Mouse (Mus musculus) MEL (cell line): ENCODE results near the gene Smarca2. TPM values are rescaled to one million over a fixed set of nuclear protein-coding genes. Genes with fewer than 3 reads are reported as not detected.

Experiments
- DNase-seq: peaks from one replicate; pipeline ENCODE4 v3.0.0; 2011; ENCODE audit warnings: low read depth, low spot score
- H3K27ac ChIP-seq: 2 replicates; pipeline ENCODE4 v1.5.1; 2012; ENCODE audit warnings: low read depth, mild to moderate bottlenecking, control low read depth, low read length, moderate library complexity; ENCODE audit not compliant: control insufficient read depth
- H3K27me3 ChIP-seq, 2 experiments: fragments of 150-350 bp in 1 of 2; sonication (generic) in 1 of 2; 2 replicates each; pipeline ENCODE4 v1.6.1; 2012; ENCODE audit warnings: low read length in 2 of 2, mild to moderate bottlenecking in 2 of 2, improper control_type of control experiment in 1 of 2, moderate library complexity in 1 of 2; ENCODE audit not compliant: insufficient read depth in 2 of 2, control insufficient read depth in 1 of 2
- H3K36me3 ChIP-seq, 2 experiments: 2 replicates each; pipeline ENCODE4 v1.6.1; 2012 to 2014; ENCODE audit warnings: low read length in 2 of 2, improper control_type of control experiment in 1 of 2, inconsistent platforms in 1 of 2, mild to moderate bottlenecking in 1 of 2; ENCODE audit not compliant: insufficient read depth in 2 of 2, control insufficient read depth in 1 of 2
- H3K4me1 ChIP-seq, 2 experiments: fragments of 150-350 bp in 1 of 2; sonication (generic) in 1 of 2; 2 replicates each; pipeline ENCODE4 v1.6.1; 2012; ENCODE audit warnings: low read length in 2 of 2, improper control_type of control experiment in 1 of 2, mild to moderate bottlenecking in 1 of 2; ENCODE audit not compliant: insufficient read depth in 2 of 2, control insufficient read depth in 1 of 2
- H3K4me3 ChIP-seq, 2 experiments: fragments of 150-350 bp in 1 of 2; sonication (generic) in 1 of 2; 2 replicates each; pipeline ENCODE4 v1.5.1; 2012; ENCODE audit warnings: low read depth in 2 of 2, low read length in 2 of 2, mild to moderate bottlenecking in 2 of 2, moderate library complexity in 2 of 2, control low read depth in 1 of 2, improper control_type of control experiment in 1 of 2; ENCODE audit not compliant: control insufficient read depth in 1 of 2, insufficient read depth in 1 of 2
- H3K79me2 ChIP-seq: 2 replicates; pipeline ENCODE4 v1.6.1; 2012; ENCODE audit warnings: mild to moderate bottlenecking, low read length, moderate library complexity; ENCODE audit not compliant: control insufficient read depth, poor library complexity, insufficient read depth
- H3K9ac ChIP-seq: 2 replicates; pipeline ENCODE4 v1.6.1; 2012; ENCODE audit warnings: low read depth, mild to moderate bottlenecking, control low read depth, low read length, moderate library complexity; ENCODE audit not compliant: control insufficient read depth, poor library complexity, severe bottlenecking
- H3K9me3 ChIP-seq: fragments of 150-350 bp; sonication (generic); replicated peaks from 2 replicates; pipeline ENCODE4 v1.6.1; 2012; ENCODE audit warnings: mild to moderate bottlenecking, low read length, improper control_type of control experiment, moderate library complexity; ENCODE audit not compliant: insufficient read depth
- BHLHE40 ChIP-seq: IDR thresholded peaks from 2 replicates; pipeline ENCODE4 v1.6.1; 2012; ENCODE audit warnings: low read depth, mild to moderate bottlenecking, inconsistent platforms, low read length, improper control_type of control experiment, borderline replicate concordance
- CHD1 ChIP-seq: IDR thresholded peaks from 2 replicates; pipeline ENCODE4 v1.6.1; 2012; ENCODE audit warnings: low read depth, mild to moderate bottlenecking, inconsistent platforms, low read length, improper control_type of control experiment
- CTCF ChIP-seq, 3 experiments: IDR thresholded peaks in 2 of 3; conservative IDR thresholded peaks in 1 of 3; 2 replicates each; pipeline ENCODE4 v1.5.1; 2011 to 2012; ENCODE audit warnings: low read length in 3 of 3, low read depth in 2 of 3, mild to moderate bottlenecking in 2 of 3, improper control_type of control experiment in 1 of 3, inconsistent platforms in 1 of 3, mixed read lengths in 1 of 3, moderate library complexity in 1 of 3; ENCODE audit not compliant: control insufficient read depth in 1 of 3, insufficient read depth in 1 of 3, poor library complexity in 1 of 3, severe bottlenecking in 1 of 3
- ELF1 ChIP-seq: IDR thresholded peaks from 2 replicates; pipeline ENCODE4 v1.6.1; 2014; ENCODE audit warnings: low read depth, mild to moderate bottlenecking, inconsistent platforms, low read length, improper control_type of control experiment, moderate library complexity
- EP300 ChIP-seq, 2 experiments: IDR thresholded peaks; 2 replicates each; pipeline ENCODE4 v1.6.1; 2011; ENCODE audit warnings: improper control_type of control experiment in 2 of 2, low read length in 2 of 2, low read depth in 1 of 2, mild to moderate bottlenecking in 1 of 2
- ETS1 ChIP-seq: IDR thresholded peaks from 2 replicates; pipeline ENCODE4 v1.6.1; 2012; ENCODE audit warnings: low read depth, mild to moderate bottlenecking, inconsistent platforms, low read length, improper control_type of control experiment, moderate library complexity
- GABPA ChIP-seq: IDR thresholded peaks from 2 replicates; pipeline ENCODE4 v1.6.1; 2012; ENCODE audit warnings: low read depth, mild to moderate bottlenecking, inconsistent platforms, low read length, improper control_type of control experiment, moderate library complexity
- GATA1 ChIP-seq: IDR thresholded peaks from 2 replicates; pipeline ENCODE4 v1.6.1; 2011; ENCODE audit warnings: low read depth, low read length, improper control_type of control experiment
- KAT2A ChIP-seq: conservative IDR thresholded peaks from 2 replicates; pipeline ENCODE4 v1.6.1; 2012; ENCODE audit warnings: low read depth, low read length, improper control_type of control experiment, inconsistent platforms
- MAX ChIP-seq: IDR thresholded peaks from 2 replicates; pipeline ENCODE4 v1.6.1; 2011; ENCODE audit warnings: low read length, improper control_type of control experiment
- MEF2A ChIP-seq: IDR thresholded peaks from 2 replicates; pipeline ENCODE4 v1.6.1; 2014; ENCODE audit warnings: low read depth, mild to moderate bottlenecking, inconsistent platforms, low read length, improper control_type of control experiment; ENCODE audit not compliant: poor library complexity, insufficient replicate concordance, severe bottlenecking; ENCODE audit errors: extremely low read depth
- MXI1 ChIP-seq: IDR thresholded peaks from 2 replicates; pipeline ENCODE4 v1.6.1; 2011; ENCODE audit warnings: mild to moderate bottlenecking, low read depth, low read length, improper control_type of control experiment
- MYC ChIP-seq: IDR thresholded peaks from 2 replicates; pipeline ENCODE4 v1.6.1; 2011; ENCODE audit warnings: low read depth, mild to moderate bottlenecking, low read length, improper control_type of control experiment, moderate library complexity
- NELFE ChIP-seq: IDR thresholded peaks from 2 replicates; pipeline ENCODE4 v1.6.1; 2011; ENCODE audit warnings: low read depth, low read length, improper control_type of control experiment
- NRF1 ChIP-seq: IDR thresholded peaks from 2 replicates; pipeline ENCODE4 v1.6.1; 2014; ENCODE audit warnings: low read depth, mild to moderate bottlenecking, inconsistent platforms, low read length, improper control_type of control experiment, moderate library complexity; ENCODE audit not compliant: poor library complexity, insufficient read depth, severe bottlenecking
- POLR2AphosphoS2 ChIP-seq: IDR thresholded peaks from 2 replicates; pipeline ENCODE4 v1.6.1; 2011; ENCODE audit warnings: low read length, improper control_type of control experiment
- POLR2AphosphoS5 ChIP-seq: IDR thresholded peaks from 2 replicates; pipeline ENCODE4 v1.6.1; 2012; ENCODE audit warnings: low read depth, borderline replicate concordance, mild to moderate bottlenecking, inconsistent platforms, low read length, moderate library complexity, mixed read lengths
- RAD21 ChIP-seq: IDR thresholded peaks from 2 replicates; pipeline ENCODE4 v1.6.1; 2011; ENCODE audit warnings: mild to moderate bottlenecking, low read depth, low read length, improper control_type of control experiment
- RCOR1 ChIP-seq: IDR thresholded peaks from 2 replicates; pipeline ENCODE4 v1.6.1; 2012; ENCODE audit warnings: low read depth, mild to moderate bottlenecking, inconsistent platforms, low read length, improper control_type of control experiment
- SIN3A ChIP-seq: IDR thresholded peaks from 2 replicates; pipeline ENCODE4 v1.6.1; 2012; ENCODE audit warnings: low read length, improper control_type of control experiment, inconsistent platforms
- SMC3 ChIP-seq: IDR thresholded peaks from 2 replicates; pipeline ENCODE4 v1.6.1; 2011; ENCODE audit warnings: low read depth, low read length, improper control_type of control experiment
- TAL1 ChIP-seq: IDR thresholded peaks from 2 replicates; pipeline ENCODE4 v1.6.1; 2012; ENCODE audit warnings: mild to moderate bottlenecking, inconsistent platforms, low read length, moderate library complexity, mixed read lengths
- TBP ChIP-seq: IDR thresholded peaks from 2 replicates; pipeline ENCODE4 v1.8.0; 2011; ENCODE audit warnings: low read depth, low read length, improper control_type of control experiment
- UBTF ChIP-seq: IDR thresholded peaks from 2 replicates; pipeline ENCODE4 v1.6.1; 2012; ENCODE audit warnings: low read depth, mild to moderate bottlenecking, inconsistent platforms, low read length, improper control_type of control experiment, moderate library complexity, borderline replicate concordance; ENCODE audit not compliant: insufficient read depth
- USF2 ChIP-seq, 2 experiments: IDR thresholded peaks; 2 replicates each; pipeline ENCODE4 v1.6.1; 2011 to 2012; ENCODE audit warnings: improper control_type of control experiment in 2 of 2, low read length in 2 of 2, borderline replicate concordance in 1 of 2, inconsistent platforms in 1 of 2, low read depth in 1 of 2, mild to moderate bottlenecking in 1 of 2; ENCODE audit not compliant: insufficient read depth in 1 of 2
- ZC3H11A ChIP-seq: IDR thresholded peaks from 2 replicates; pipeline ENCODE4 v1.6.1; 2012; ENCODE audit warnings: low read depth, mild to moderate bottlenecking, inconsistent platforms, low read length, improper control_type of control experiment
- ZNF384 ChIP-seq: IDR thresholded peaks from 2 replicates; pipeline ENCODE4 v1.6.1; 2012; ENCODE audit warnings: low read depth, mild to moderate bottlenecking, inconsistent platforms, low read length, improper control_type of control experiment
- polyA plus RNA-seq, 2 experiments: library from polyadenylated mRNA; stranded (reverse) in 1 of 2; unstranded in 1 of 2; fragments of >175 nt in 1 of 2; fragments of >200 nt in 1 of 2; gene quantifications; 2 replicates each; pipeline versions ENCODE4 v1.2.1 to v1.2.4; 2012; ENCODE audit warnings: low replicate concordance in 2 of 2, low read depth in 1 of 2; ENCODE audit not compliant: insufficient read length in 2 of 2, insufficient read depth in 1 of 2, missing spikeins in 1 of 2
- total RNA-seq: library from RNA; depleted of rRNA; stranded (reverse); fragments of 300-350 nt; gene quantifications from 2 replicates; pipeline ENCODE4 v1.2.3, GENCODE M21; 2012

The Smarca2 gene
- total and polyA plus RNA-seq, 3 experiments: 6.6 to 23.2 TPM; not detected in 1

DNA sequence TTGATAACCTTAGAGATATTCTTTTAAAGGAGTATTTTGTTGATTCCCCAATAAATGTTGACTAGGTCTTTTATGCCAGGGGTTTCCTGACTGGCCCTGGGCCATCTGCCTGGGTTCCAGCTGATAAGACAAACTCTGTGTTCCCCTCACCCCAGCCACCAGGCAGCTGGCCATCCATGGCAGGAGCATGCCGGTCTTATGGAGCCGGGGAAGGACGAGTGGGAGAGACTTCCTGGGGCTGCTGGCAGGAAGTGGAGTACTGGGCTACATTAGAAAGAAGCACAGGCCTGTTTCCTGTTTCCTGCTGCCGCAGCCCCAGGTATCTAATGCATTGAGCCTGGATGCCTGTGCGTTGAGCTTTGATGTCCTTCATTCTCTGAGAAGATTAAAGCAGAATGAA is 102.1 kb downstream of the Smarca2 start:
- H3K9me3 ChIP-seq: no peaks in the 10 kb centered on the region
- no peaks in the 10 kb centered on the region for H3K79me2 ChIP-seq
- no peaks in the 10 kb centered on the region for H3K27me3 ChIP-seq
- H3K36me3 ChIP-seq: peaks cover 0 to 5% of the 10 kb centered on the region in 2 experiments; a peak in 1 of 4 replicates
- TF ChIP-seq SIN3A (no peak), POLR2AphosphoS2 (no peak), RAD21 (no peak), TBP (no peak), USF2 (IDR thresholded peaks at IDR 0.05; ENCODE audit: borderline replicate concordance in 1 of 2, insufficient read depth in 1 of 2, low read depth in 1 of 2, low read length in 2 of 2) (no peak), TAL1 (peak; percentile 38; the same call in 1 of the 2 replicates), SMC3 (no peak), NELFE (no peak), UBTF (no peak), GATA1 (peak; percentile 17; the same call in 1 of the 2 replicates), MEF2A (no peak), EP300 (IDR thresholded peaks at IDR 0.05; ENCODE audit: low read depth in 1 of 2, low read length in 2 of 2) (peak in 1 of 2 experiments; percentile 33; a peak in 1 of 4 replicates), NRF1 (no peak), ETS1 (peak; percentile 16; the same call in 1 of the 2 replicates), BHLHE40 (no peak), RCOR1 (no peak), POLR2AphosphoS5 (no peak), ELF1 (no peak), MXI1 (no peak), ZC3H11A (no peak), KAT2A (no peak), GABPA (no peak), MAX (no peak), CTCF (IDR thresholded peaks at IDR 0.05 in 2 of 3, conservative IDR thresholded peaks at IDR 0.05 in 1 of 3; ENCODE audit: control insufficient read depth in 1 of 3, insufficient read depth in 1 of 3, low read depth in 2 of 3, low read length in 3 of 3, poor library complexity in 1 of 3, severe bottlenecking in 1 of 3) (no peak), CHD1 (no peak), ZNF384 (no peak), MYC (no peak)
- no peak overlapping the region for H3K4me3 ChIP-seq
- H3K4me1 ChIP-seq: peaks cover 2 to 11% of the 10 kb centered on the region in 2 experiments; a peak in 2 of 4 replicates
- no peak overlapping the region for H3K9ac ChIP-seq
- no peak overlapping the region for H3K27ac ChIP-seq
- DNase-seq: peak; percentile 38
